Mouse (Mus musculus) small intestine, adult 2 months (tissue): ENCODE results near the gene Serinc4.

ENCODE experiments used
- CTCF ChIP-seq: fragments of 200-500 bp; IDR thresholded peaks from 2 replicates; pipeline ENCODE4 v1.5.1; 2012; ENCODE audit warnings: low read depth, mild to moderate bottlenecking, control low read depth, inconsistent platforms, low read length, moderate library complexity, mixed read lengths; ENCODE audit not compliant: insufficient replicate concordance, insufficient read length; ENCODE audit errors: extremely low read depth
- POLR2A ChIP-seq: fragments of 200-500 bp; IDR thresholded peaks from 2 replicates; pipeline ENCODE4 v1.6.1; 2012; ENCODE audit warnings: low read depth, mild to moderate bottlenecking, control low read depth, inconsistent platforms, low read length, moderate library complexity

- TF ChIP-seq POLR2A (no peak), CTCF (no peak)
These were observed 2.7 kb downstream of the Serinc4 start for GRCm38 (mm10) chr2:121453917-121454316.
